Comparison of ENCODE assay signal across 9 mouse cellular contexts in the genomic region with DNA sequence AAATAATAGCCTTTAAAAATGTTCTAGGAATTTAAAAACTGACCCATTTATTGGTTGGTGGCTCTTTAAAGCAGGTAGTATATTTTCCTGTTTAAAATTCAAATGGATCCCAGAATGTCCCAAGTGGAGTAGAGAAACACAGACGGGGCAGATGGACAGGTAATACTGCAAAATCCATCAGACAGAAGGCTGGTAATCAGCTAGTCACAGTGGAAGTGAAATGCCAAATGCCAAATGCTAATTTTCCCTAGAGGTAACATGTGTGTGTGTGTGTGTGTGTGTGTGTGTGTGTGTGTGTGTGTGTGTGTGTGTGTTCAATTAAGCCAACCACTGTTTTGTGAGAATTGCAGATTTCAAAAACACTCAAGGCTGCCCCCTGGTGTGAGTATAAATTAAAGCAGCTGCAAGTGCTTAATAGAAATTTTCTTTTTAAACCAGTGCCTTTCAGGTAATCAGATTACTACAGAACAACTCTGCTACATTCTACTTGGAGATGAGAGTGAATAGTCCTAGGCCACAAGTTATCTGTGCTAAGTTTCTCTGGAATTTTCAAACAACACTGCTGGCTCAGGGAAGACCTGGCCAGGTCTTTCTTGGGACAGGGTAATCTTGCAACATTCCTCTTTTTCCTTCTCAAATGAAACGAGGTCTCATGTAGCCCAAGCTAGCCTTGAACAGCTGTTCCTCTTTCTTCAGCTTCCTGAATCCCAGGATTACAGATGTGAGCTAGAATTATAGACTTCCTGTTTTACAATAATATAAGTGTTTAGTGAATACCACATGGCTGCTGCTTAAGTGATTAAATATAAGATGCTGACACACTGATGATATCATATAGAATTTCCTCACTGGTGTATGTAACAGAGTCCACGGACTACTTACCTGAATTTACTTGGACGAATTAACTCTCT.
DNase-seq lines count a peak whose midpoint lies in the region; ATAC-seq lines count a peak whose summit lies in the region.
"Had no signal": no experiment of that assay in that cellular context is flagged by ENCODE, and none has a peak within 500 bp of the region (broad histone marks: within the 10 kb centered on the region; RNA-seq: fewer than 3 reads in every experiment).

No protein-coding gene starts in this region.

- H3K4me2 ChIP-seq in kidney, embryonic 16.5 days (replicated peaks; ENCODE audit: low read depth, low read length) = no peak overlapping the region
- H3K4me2 ChIP-seq in embryonic facial prominence, embryonic 14.5 days (ENCODE audit: low read depth, low read length) = no peak overlapping the region
- H3K4me2 ChIP-seq: lung, embryonic 15.5 days had no signal

- 39% methylated on average over 4 of the region's 4 CpGs for WGBS in kidney, embryonic 16.5 days
- WGBS in embryonic facial prominence, embryonic 14.5 days = 41% methylated on average over 4 of the region's 4 CpGs

- H3K4me3 ChIP-seq in kidney, embryonic 16.5 days (ENCODE audit: low read length) = no peak overlapping the region
- H3K4me3 ChIP-seq in embryonic facial prominence, embryonic 14.5 days (ENCODE audit: low read depth, low read length) = no peak overlapping the region
- H3K4me3 ChIP-seq: lung, embryonic 15.5 days had no signal

- no peak for ATAC-seq in kidney, embryonic 16.5 days (ENCODE audit: low FRiP score, low TSS enrichment)
- no peak for ATAC-seq in embryonic facial prominence, embryonic 14.5 days (ENCODE audit: low read depth)

- H3K9me3 ChIP-seq in kidney, embryonic 16.5 days (ENCODE audit: low read length) = no peaks in the 10 kb centered on the region
- no peaks in the 10 kb centered on the region for H3K9me3 ChIP-seq in embryonic facial prominence, embryonic 14.5 days (ENCODE audit: control insufficient read depth, low read length)
- H3K9me3 ChIP-seq: lung, embryonic 15.5 days had no signal

- no peaks in the 10 kb centered on the region for H3K4me1 ChIP-seq in kidney, embryonic 16.5 days (ENCODE audit: insufficient read depth, low read length)
- no peaks in the 10 kb centered on the region for H3K4me1 ChIP-seq in embryonic facial prominence, embryonic 14.5 days (ENCODE audit: control insufficient read depth, insufficient read depth, low read length)
- H3K4me1 ChIP-seq: lung, embryonic 15.5 days had no signal

- H3K27ac ChIP-seq in kidney, embryonic 16.5 days (ENCODE audit: low read length) = no peak overlapping the region
- H3K27ac ChIP-seq in embryonic facial prominence, embryonic 14.5 days (replicated peaks; ENCODE audit: low read depth, low read length) = no peak overlapping the region
- H3K27ac ChIP-seq: lung, embryonic 15.5 days had no signal

- intact Hi-C loops in left cerebral cortex, postnatal 25 days (cut with DNase I) = loop anchor here (2.0 kb wide), 2 partner anchors 137 to 173 kb away; no protein-coding TSS in a partner anchor

- H3K36me3 ChIP-seq in kidney, embryonic 16.5 days (ENCODE audit: insufficient read depth, low read length) = no peaks in the 10 kb centered on the region
- H3K36me3 ChIP-seq in embryonic facial prominence, embryonic 14.5 days (ENCODE audit: control insufficient read depth, insufficient read depth, low read length) = no peaks in the 10 kb centered on the region
- H3K36me3 ChIP-seq: lung, embryonic 15.5 days had no signal

- no peaks in the 10 kb centered on the region for H3K27me3 ChIP-seq in kidney, embryonic 16.5 days (ENCODE audit: insufficient read depth, low read length)
- no peaks in the 10 kb centered on the region for H3K27me3 ChIP-seq in embryonic facial prominence, embryonic 14.5 days (replicated peaks; ENCODE audit: control insufficient read depth, insufficient read depth, low read length)
- H3K27me3 ChIP-seq: lung, embryonic 15.5 days had no signal

- H3K9ac ChIP-seq in kidney, embryonic 16.5 days (replicated peaks; ENCODE audit: low read length) = no peak overlapping the region
- H3K9ac ChIP-seq in embryonic facial prominence, embryonic 14.5 days (ENCODE audit: low read depth, low read length) = no peak overlapping the region
- H3K9ac ChIP-seq: lung, embryonic 15.5 days had no signal

- DNase-seq in kidney, adult 18-20 months = peak; percentile 15
- DNase-seq in urinary bladder, postnatal 14 days (ENCODE audit: low spot score) = peak; percentile 8
- no peak for DNase-seq in urinary bladder, postnatal 10 days (ENCODE audit: low spot score)
- DNase-seq in embryonic facial prominence, embryonic 14.5 days (ENCODE audit: low spot score) = peak; percentile 37
- DNase-seq in left cerebral cortex, postnatal 25 days (ENCODE audit: low spot score in 2 of 2) = peak; percentile 51 to 52
- no peak for DNase-seq in spleen, adult 12 weeks (ENCODE audit: low spot score)
- no peak for DNase-seq in thymus, adult 18-20 months

Comparison
In these comparisons a context has a peak if more than half of its experiments do, and no peak if none do; other contexts are left out.
1. DNase-seq: peak in kidney, adult 18-20 months (single experiment), urinary bladder, postnatal 14 days (single experiment), embryonic facial prominence, embryonic 14.5 days (single experiment) and left cerebral cortex, postnatal 25 days (2 of 2); none in urinary bladder, postnatal 10 days (single experiment), spleen, adult 12 weeks (single experiment) and thymus, adult 18-20 months (0 of 2).